Mouse (Mus musculus): ENCODE measurements around the gene Agfg1. TPM values are rescaled to one million over a fixed set of nuclear protein-coding genes. Genes with fewer than 3 reads are reported as not detected.

The Agfg1 gene
- total and polyA plus RNA-seq, 2 experiments, result 13.1 to 13.6 TPM

- Histone ChIP-seq H3K27ac (replicated peaks; ENCODE audit: insufficient read depth, low read depth, low read length) (no peak overlapping the region), H3K79me2 (ENCODE audit: control insufficient read depth, insufficient read depth, low read length) (no peaks in the 10 kb centered on the region), H3K27me3 (ENCODE audit: control insufficient read depth, insufficient read depth, low read length) (no peaks in the 10 kb centered on the region), H3K9ac (ENCODE audit: low read depth, low read length) (no peak overlapping the region), H3K36me3 (ENCODE audit: control insufficient read depth, insufficient read depth, low read length) (no peaks in the 10 kb centered on the region), H3K4me1 (ENCODE audit: control insufficient read depth, insufficient read depth, low read length) (no peaks in the 10 kb centered on the region), H3K4me3 (ENCODE audit: insufficient read depth, low read depth, low read length) (no peak overlapping the region)
- TF ChIP-seq POLR2A (IDR thresholded peaks at IDR 0.05; ENCODE audit: extremely low read depth, insufficient read depth, low read length) (no peak), CTCF (IDR thresholded peaks at IDR 0.05; ENCODE audit: low read depth, low read length) (no peak)
- no peak for DNase-seq (ENCODE audit: extremely low read depth, low read depth, low spot score)
- WGBS, result 66% methylated on average over 18 of the region's 18 CpGs
These were observed 43.4 kb upstream of the Agfg1 start for GRCm38 (mm10) chr1:82795702-82796443.

GRCm38 (mm10) chr1:82797088-82797487, 42.2 kb upstream of the Agfg1 start:
- Histone ChIP-seq H3K27ac (replicated peaks; ENCODE audit: insufficient read depth, low read depth, low read length) (no peak overlapping the region), H3K27me3 (ENCODE audit: control insufficient read depth, insufficient read depth, low read length) (no peaks in the 10 kb centered on the region), H3K36me3 (ENCODE audit: control insufficient read depth, insufficient read depth, low read length) (no peaks in the 10 kb centered on the region), H3K79me2 (ENCODE audit: control insufficient read depth, insufficient read depth, low read length) (no peaks in the 10 kb centered on the region), H3K4me1 (ENCODE audit: control insufficient read depth, insufficient read depth, low read length) (no peaks in the 10 kb centered on the region), H3K4me3 (ENCODE audit: insufficient read depth, low read depth, low read length) (no peak overlapping the region), H3K9ac (ENCODE audit: low read depth, low read length) (no peak overlapping the region)
- no peak for DNase-seq (ENCODE audit: extremely low read depth, low read depth, low spot score)
- TF ChIP-seq POLR2A (IDR thresholded peaks at IDR 0.05; ENCODE audit: extremely low read depth, insufficient read depth, low read length) (no peak), CTCF (IDR thresholded peaks at IDR 0.05; ENCODE audit: low read depth, low read length) (no peak)
- WGBS, result 90% methylated on average over 4 of the region's 4 CpGs

- DNase-seq (ENCODE audit: extremely low read depth, low read depth, low spot score), result no peak
- no peak overlapping the region for H3K27ac ChIP-seq (replicated peaks; ENCODE audit: insufficient read depth, low read depth, low read length)
- no peak for TF ChIP-seq POLR2A (IDR thresholded peaks at IDR 0.05; ENCODE audit: extremely low read depth, insufficient read depth, low read length)
- no peak for TF ChIP-seq CTCF (IDR thresholded peaks at IDR 0.05; ENCODE audit: low read depth, low read length)
- H3K36me3 ChIP-seq (ENCODE audit: control insufficient read depth, insufficient read depth, low read length), result no peaks in the 10 kb centered on the region
- 68% methylated on average over 5 of the region's 5 CpGs for WGBS
- H3K4me3 ChIP-seq (ENCODE audit: insufficient read depth, low read depth, low read length), result no peak overlapping the region
- H3K4me1 ChIP-seq (ENCODE audit: control insufficient read depth, insufficient read depth, low read length), result no peaks in the 10 kb centered on the region
- H3K27me3 ChIP-seq (ENCODE audit: control insufficient read depth, insufficient read depth, low read length), result no peaks in the 10 kb centered on the region
- H3K9ac ChIP-seq (ENCODE audit: low read depth, low read length), result no peak overlapping the region
- H3K79me2 ChIP-seq (ENCODE audit: control insufficient read depth, insufficient read depth, low read length), result no peaks in the 10 kb centered on the region
These were observed 41.0 kb upstream of the Agfg1 start for GRCm38 (mm10) chr1:82798304-82798703.

- Histone ChIP-seq H3K27me3 (ENCODE audit: control insufficient read depth, insufficient read depth, low read length) (no peaks in the 10 kb centered on the region), H3K4me3 (ENCODE audit: insufficient read depth, low read depth, low read length) (no peak overlapping the region), H3K36me3 (ENCODE audit: control insufficient read depth, insufficient read depth, low read length) (no peaks in the 10 kb centered on the region), H3K9ac (ENCODE audit: low read depth, low read length) (no peak overlapping the region), H3K4me1 (ENCODE audit: control insufficient read depth, insufficient read depth, low read length) (no peaks in the 10 kb centered on the region), H3K27ac (replicated peaks; ENCODE audit: insufficient read depth, low read depth, low read length) (no peak overlapping the region), H3K79me2 (ENCODE audit: control insufficient read depth, insufficient read depth, low read length) (no peaks in the 10 kb centered on the region)
- no peak for DNase-seq (ENCODE audit: extremely low read depth, low read depth, low spot score)
- TF ChIP-seq CTCF (IDR thresholded peaks at IDR 0.05; ENCODE audit: low read depth, low read length) (no peak), POLR2A (IDR thresholded peaks at IDR 0.05; ENCODE audit: extremely low read depth, insufficient read depth, low read length) (no peak)
- 81% methylated on average over 4 of the region's 4 CpGs for WGBS
These were observed 40.4 kb upstream of the Agfg1 start for GRCm38 (mm10) chr1:82798922-82799321.

- Histone ChIP-seq H3K9ac (ENCODE audit: low read depth, low read length) (no peak overlapping the region), H3K4me3 (ENCODE audit: insufficient read depth, low read depth, low read length) (no peak overlapping the region), H3K36me3 (ENCODE audit: control insufficient read depth, insufficient read depth, low read length) (no peaks in the 10 kb centered on the region), H3K27ac (replicated peaks; ENCODE audit: insufficient read depth, low read depth, low read length) (no peak overlapping the region), H3K4me1 (ENCODE audit: control insufficient read depth, insufficient read depth, low read length) (no peaks in the 10 kb centered on the region), H3K79me2 (ENCODE audit: control insufficient read depth, insufficient read depth, low read length) (no peaks in the 10 kb centered on the region), H3K27me3 (ENCODE audit: control insufficient read depth, insufficient read depth, low read length) (no peaks in the 10 kb centered on the region)
- TF ChIP-seq POLR2A (IDR thresholded peaks at IDR 0.05; ENCODE audit: extremely low read depth, insufficient read depth, low read length) (no peak), CTCF (IDR thresholded peaks at IDR 0.05; ENCODE audit: low read depth, low read length) (no peak)
- no peak for DNase-seq (ENCODE audit: extremely low read depth, low read depth, low spot score)
- WGBS, result 84% methylated on average over 12 of the region's 12 CpGs
These were observed 38.0 kb upstream of the Agfg1 start for GRCm38 (mm10) chr1:82801105-82801783.

- Histone ChIP-seq H3K4me1 (ENCODE audit: control insufficient read depth, insufficient read depth, low read length) (no peaks in the 10 kb centered on the region), H3K27ac (replicated peaks; ENCODE audit: insufficient read depth, low read depth, low read length) (no peak overlapping the region), H3K27me3 (ENCODE audit: control insufficient read depth, insufficient read depth, low read length) (no peaks in the 10 kb centered on the region), H3K9ac (ENCODE audit: low read depth, low read length) (no peak overlapping the region), H3K36me3 (ENCODE audit: control insufficient read depth, insufficient read depth, low read length) (no peaks in the 10 kb centered on the region), H3K79me2 (ENCODE audit: control insufficient read depth, insufficient read depth, low read length) (no peaks in the 10 kb centered on the region), H3K4me3 (ENCODE audit: insufficient read depth, low read depth, low read length) (no peak overlapping the region)
- WGBS, result 75% methylated on average over 7 of the region's 7 CpGs
- TF ChIP-seq CTCF (IDR thresholded peaks at IDR 0.05; ENCODE audit: low read depth, low read length) (peak; percentile 85), POLR2A (IDR thresholded peaks at IDR 0.05; ENCODE audit: extremely low read depth, insufficient read depth, low read length) (no peak)
- DNase-seq (ENCODE audit: extremely low read depth, low read depth, low spot score), result no peak
These were observed 35.7 kb upstream of the Agfg1 start for GRCm38 (mm10) chr1:82803608-82804007.
